Mouse (Mus musculus) midbrain, embryonic 16.5 days (tissue): Measurements from ENCODE around the gene Sbf2. TPM values are rescaled to one million over a fixed set of nuclear protein-coding genes. Genes with fewer than 3 reads are reported as not detected.
"Not testable (repeated sequence)": the region's sequence is repeated elsewhere in the genome, so short reads cannot be mapped to it uniquely, and the experiment has no call there.

Experiments
- ATAC-seq: fragments of 200-750 bp; cut with Nextera tagmentation; 2 replicates; pipeline ENCODE4 v1.8.0; 2017; ENCODE audit warnings: moderate TSS enrichment
- H3K27ac ChIP-seq: fragments of 300-500 bp; sonication (generic); 2 replicates; pipeline ENCODE4 v1.5.1; 2014; ENCODE audit warnings: mild to moderate bottlenecking, low read length, mixed read lengths
- H3K27me3 ChIP-seq: fragments of 300-500 bp; sonication (generic); 2 replicates; pipeline ENCODE4 v1.6.1; 2014; ENCODE audit warnings: low read depth, low read length, mixed read lengths; ENCODE audit not compliant: control insufficient read depth, insufficient read depth
- H3K36me3 ChIP-seq: fragments of 300-500 bp; sonication (generic); 2 replicates; pipeline ENCODE4 v1.6.1; 2014; ENCODE audit warnings: mild to moderate bottlenecking, low read length, moderate library complexity, mixed read lengths; ENCODE audit not compliant: control insufficient read depth, insufficient read depth
- H3K4me1 ChIP-seq: fragments of 300-500 bp; sonication (generic); 2 replicates; pipeline ENCODE4 v1.6.1; 2014; ENCODE audit warnings: mild to moderate bottlenecking, low read length, mixed read lengths; ENCODE audit not compliant: control insufficient read depth, insufficient read depth
- H3K4me2 ChIP-seq: fragments of 300-500 bp; sonication (generic); 2 replicates; pipeline ENCODE4 v1.6.1; 2014; ENCODE audit warnings: mild to moderate bottlenecking, low read length, mixed read lengths
- H3K4me3 ChIP-seq: fragments of 300-500 bp; sonication (generic); 2 replicates; pipeline ENCODE4 v1.5.1; 2014; ENCODE audit warnings: low read depth, mild to moderate bottlenecking, low read length, moderate library complexity, mixed read lengths
- H3K9ac ChIP-seq: fragments of 300-500 bp; sonication (generic); 2 replicates; pipeline ENCODE4 v1.6.1; 2014; ENCODE audit warnings: low read depth, low read length, mixed read lengths
- H3K9me3 ChIP-seq: fragments of 300-500 bp; sonication (generic); replicated peaks from 2 replicates; pipeline ENCODE4 v1.6.1; 2014; ENCODE audit warnings: mild to moderate bottlenecking, low read length, mixed read lengths; ENCODE audit not compliant: control insufficient read depth, poor library complexity, severe bottlenecking
- WGBS: fragments of 180-500 bp; shearing (Covaris S2); extraction: QIAGEN DNeasy Blood & Tissue Kit; methylation state at CpG from one replicate; pipeline ENCODE4 v1.1.7; 2014; 5-methylcytosine and 5-hydroxymethylcytosine counted together
- polyA plus RNA-seq: library from polyadenylated mRNA; unstranded; fragments of >200 nt; fragmentation: Nextera tagmentation; extraction: Ambion mirVana; gene quantifications from 2 replicates; pipeline ENCODE4 v1.2.1, GENCODE M21; 2015

Gene Sbf2
- polyA plus RNA-seq, 1 experiment from 2014 or later: 57.1 TPM

DNA sequence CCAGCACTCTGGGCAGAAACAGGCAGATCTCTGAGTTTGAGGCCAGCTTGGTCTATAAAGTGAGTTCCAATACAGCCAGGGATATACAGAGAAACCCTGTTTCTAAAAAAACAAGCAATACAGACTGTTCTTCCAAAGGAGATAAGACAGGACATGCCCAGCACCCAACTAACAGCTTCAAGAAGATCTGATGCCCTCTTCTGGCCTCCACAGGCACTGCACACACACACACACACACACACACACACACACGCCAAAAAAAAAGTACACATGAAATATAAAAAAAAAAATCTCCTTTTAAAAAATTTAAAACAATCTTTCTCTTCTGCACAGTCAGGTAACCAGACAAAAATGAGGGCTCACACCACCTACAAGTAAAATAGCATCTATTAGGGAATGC is 7.8 kb downstream of the Sbf2 start:
- no peak overlapping the region for H3K27ac ChIP-seq
- no peak overlapping the region for H3K9ac ChIP-seq
- H3K4me2 ChIP-seq: no peak overlapping the region
- ATAC-seq: no peak
- H3K27me3 ChIP-seq: no peaks in the 10 kb centered on the region
- H3K9me3 ChIP-seq: no peaks in the 10 kb centered on the region
- H3K4me1 ChIP-seq: peaks cover 7% of the 10 kb centered on the region
- H3K4me3 ChIP-seq: no peak overlapping the region
- no peaks in the 10 kb centered on the region for H3K36me3 ChIP-seq
- WGBS: 100% methylated on average over 1 of the region's 1 CpGs

GRCm38 (mm10) chr7:110605476-110605875 is 9.2 kb downstream of the Sbf2 start:
- Histone ChIP-seq H3K9ac (no peak overlapping the region), H3K27me3 (no peaks in the 10 kb centered on the region), H3K4me2 (no peak overlapping the region), H3K36me3 (no peaks in the 10 kb centered on the region), H3K4me3 (no peak overlapping the region), H3K27ac (no peak overlapping the region), H3K4me1 (no peaks in the 10 kb centered on the region; the same call in 1 of the 2 replicates), H3K9me3 (no peaks in the 10 kb centered on the region)
- ATAC-seq: no peak
- 72% methylated on average over 4 of the region's 4 CpGs for WGBS

DNA sequence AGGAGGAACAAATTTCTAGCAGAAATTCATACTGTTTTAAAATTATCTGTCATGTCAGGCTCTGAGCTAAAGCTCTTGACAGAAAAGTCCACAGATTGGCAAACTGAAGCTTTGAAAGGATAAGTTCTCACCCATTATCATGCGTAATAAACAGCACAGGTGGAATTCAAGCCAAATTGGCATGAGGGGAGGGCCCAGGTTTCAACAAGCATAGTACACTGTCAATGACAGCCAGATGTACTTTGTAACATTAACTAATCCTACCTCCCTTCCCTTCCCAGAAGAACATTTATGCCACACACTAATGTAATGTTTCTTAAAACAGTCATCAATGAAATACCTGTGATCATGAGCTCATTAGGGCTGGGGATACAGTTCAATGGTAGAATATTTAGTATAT is 17.6 kb downstream of the Sbf2 start:
- Histone ChIP-seq H3K9me3 (no peaks in the 10 kb centered on the region), H3K4me1 (no peaks in the 10 kb centered on the region), H3K9ac (no peak overlapping the region), H3K27ac (no peak overlapping the region), H3K36me3 (no peaks in the 10 kb centered on the region), H3K4me2 (no peak overlapping the region), H3K4me3 (no peak overlapping the region), H3K27me3 (no peaks in the 10 kb centered on the region)
- WGBS: 96% methylated on average over 1 of the region's 1 CpGs
- ATAC-seq: no peak

DNA sequence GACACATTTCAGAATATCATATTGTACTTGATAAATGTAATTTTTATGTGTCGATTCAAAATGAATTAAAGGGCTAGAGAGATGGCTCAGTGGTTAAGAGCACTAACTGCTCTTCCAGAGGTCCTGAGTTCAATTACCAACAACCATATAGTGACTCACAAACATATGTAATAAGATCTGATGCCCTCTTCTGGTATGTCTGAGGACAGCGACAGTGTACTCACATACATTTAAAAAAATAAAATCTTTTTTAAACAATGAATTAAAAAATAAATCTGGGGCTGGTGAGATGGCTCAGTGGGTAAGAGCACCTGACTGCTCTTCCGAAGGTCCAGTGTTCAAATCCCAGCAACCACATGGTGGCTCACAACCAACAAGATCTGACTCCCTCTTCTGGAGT is 20.7 kb downstream of the Sbf2 start:
- H3K4me3 ChIP-seq, H3K27me3 ChIP-seq, H3K4me1 ChIP-seq, H3K9me3 ChIP-seq, H3K4me2 ChIP-seq, H3K27ac ChIP-seq, H3K36me3 ChIP-seq, H3K9ac ChIP-seq, ATAC-seq: not testable (repeated sequence)
- 96% methylated on average over 3 of the region's 3 CpGs for WGBS

- no peak overlapping the region for H3K4me2 ChIP-seq
- no peak overlapping the region for H3K27ac ChIP-seq
- H3K9me3 ChIP-seq: no peaks in the 10 kb centered on the region
- no peaks in the 10 kb centered on the region for H3K4me1 ChIP-seq
- H3K27me3 ChIP-seq: no peaks in the 10 kb centered on the region
- no peak overlapping the region for H3K9ac ChIP-seq
- H3K4me3 ChIP-seq: no peak overlapping the region
- 74% methylated on average over 1 of the region's 1 CpGs for WGBS
- H3K36me3 ChIP-seq: no peaks in the 10 kb centered on the region
- no peak for ATAC-seq
Observed at GRCm38 (mm10) chr7:110587721-110588120, 27.0 kb downstream of the Sbf2 start.

GRCm38 (mm10) chr7:110585250-110585649 is 29.5 kb downstream of the Sbf2 start:
- 63% methylated on average over 2 of the region's 2 CpGs for WGBS
- H3K27ac ChIP-seq: no peak overlapping the region

GRCm38 (mm10) chr7:110584159-110584558 is 30.6 kb downstream of the Sbf2 start:
- no peak for ATAC-seq
- Histone ChIP-seq H3K9me3 (no peaks in the 10 kb centered on the region), H3K4me2 (no peak overlapping the region), H3K4me3 (no peak overlapping the region), H3K4me1 (no peaks in the 10 kb centered on the region), H3K27ac (no peak overlapping the region), H3K36me3 (no peaks in the 10 kb centered on the region), H3K27me3 (no peaks in the 10 kb centered on the region), H3K9ac (no peak overlapping the region)
- WGBS: 79% methylated on average over 2 of the region's 2 CpGs

More at GRCm38 (mm10) chr7:110585250-110585649, 29.5 kb downstream of the Sbf2 start:
- H3K4me1 ChIP-seq: no peaks in the 10 kb centered on the region
- no peak overlapping the region for H3K4me3 ChIP-seq
- no peaks in the 10 kb centered on the region for H3K9me3 ChIP-seq
- no peak overlapping the region for H3K9ac ChIP-seq
- H3K4me2 ChIP-seq: no peak overlapping the region
- no peak for ATAC-seq
- no peaks in the 10 kb centered on the region for H3K27me3 ChIP-seq
- H3K36me3 ChIP-seq: no peaks in the 10 kb centered on the region

GRCm38 (mm10) chr7:110583705-110584104 is 31.0 kb downstream of the Sbf2 start:
- no peaks in the 10 kb centered on the region for H3K36me3 ChIP-seq
- H3K4me2 ChIP-seq: no peak overlapping the region
- ATAC-seq: peak; percentile 67

DNA sequence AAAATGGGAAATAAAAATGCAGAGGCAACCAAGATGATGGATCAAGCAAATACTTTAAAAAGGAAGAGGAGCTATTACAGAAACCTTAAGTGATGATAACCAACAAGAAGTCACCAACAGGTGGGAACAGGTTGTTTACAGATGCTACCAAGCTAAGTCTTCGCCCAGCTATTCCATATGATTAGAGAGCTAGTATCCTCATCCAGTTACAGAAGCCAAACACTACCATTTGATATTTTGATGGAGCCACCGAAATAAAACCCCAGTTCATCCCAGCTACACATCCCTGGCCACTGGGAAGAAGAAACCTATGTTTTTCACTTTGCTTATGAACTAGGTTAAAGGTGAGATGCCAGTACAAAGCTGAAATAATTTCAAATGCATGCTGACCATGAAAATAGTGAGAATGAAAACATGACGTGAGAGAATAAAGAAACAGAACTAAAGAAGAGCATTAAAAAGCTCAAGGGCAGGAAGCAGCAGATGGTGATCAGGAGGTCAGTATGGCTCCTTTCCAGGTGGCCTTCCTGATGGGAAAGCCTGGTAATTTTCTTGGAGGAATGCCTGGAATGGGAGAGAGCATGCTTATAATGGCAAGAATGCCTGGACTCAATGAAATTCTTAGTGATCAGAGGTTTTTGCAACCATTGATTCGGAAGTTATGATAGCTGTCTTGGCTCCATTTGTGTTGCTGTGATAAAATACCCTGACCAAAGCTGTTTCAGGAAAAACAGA is 48.7 kb downstream of the Sbf2 start:
- Histone ChIP-seq H3K36me3 (no peaks in the 10 kb centered on the region), H3K9ac (no peak overlapping the region), H3K9me3 (no peaks in the 10 kb centered on the region), H3K4me1 (no peaks in the 10 kb centered on the region), H3K4me2 (no peak overlapping the region), H3K27ac (no peak overlapping the region), H3K27me3 (no peaks in the 10 kb centered on the region), H3K4me3 (no peak overlapping the region)
- no peak for ATAC-seq
- WGBS: 88% methylated on average over 4 of the region's 4 CpGs

More at GRCm38 (mm10) chr7:110583705-110584104, 31.0 kb downstream of the Sbf2 start:
- H3K9ac ChIP-seq: no peak overlapping the region
- no peaks in the 10 kb centered on the region for H3K27me3 ChIP-seq
- no peak overlapping the region for H3K4me3 ChIP-seq
- 92% methylated on average over 3 of the region's 3 CpGs for WGBS
- no peaks in the 10 kb centered on the region for H3K9me3 ChIP-seq
- H3K27ac ChIP-seq: no peak overlapping the region
- H3K4me1 ChIP-seq: no peaks in the 10 kb centered on the region
